Mouse (Mus musculus): Measurements from ENCODE around the gene Fam69a.

DNA sequence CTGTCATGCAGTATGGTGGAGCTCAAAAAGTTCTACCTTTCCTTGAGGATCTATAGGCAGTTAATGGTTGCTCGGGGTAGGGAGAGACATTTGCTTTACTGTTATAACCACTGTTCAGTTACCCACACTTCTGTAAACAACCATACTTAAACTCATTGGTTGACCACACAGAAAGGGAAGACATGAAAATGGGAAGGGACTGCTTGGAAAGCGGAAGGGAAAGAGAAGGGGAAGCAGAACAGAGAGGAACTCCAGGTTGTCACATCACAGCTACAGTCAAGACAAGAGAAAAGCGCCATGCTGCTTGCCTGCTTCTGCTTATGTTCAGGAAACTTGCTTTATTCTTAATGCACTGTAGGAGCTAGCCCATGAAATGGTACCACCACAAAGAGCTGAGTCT lies 37.3 kb downstream of the Fam69a start:
- no peak for TF ChIP-seq EP300 (IDR thresholded peaks at IDR 0.05; ENCODE audit: low read depth)
- TF ChIP-seq CTCF (IDR thresholded peaks at IDR 0.05; ENCODE audit: low read depth): no peak
